Mouse (Mus musculus) MEL (cell line): ENCODE results near the gene Smndc1. TPM values are rescaled to one million over a fixed set of nuclear protein-coding genes. Genes with fewer than 3 reads are reported as not detected.

Experiments
- DNase-seq: peaks from one replicate; pipeline ENCODE4 v3.0.0; 2011; ENCODE audit warnings: low read depth, low spot score
- H3K27ac ChIP-seq: 2 replicates; pipeline ENCODE4 v1.5.1; 2012; ENCODE audit warnings: low read depth, mild to moderate bottlenecking, control low read depth, low read length, moderate library complexity; ENCODE audit not compliant: control insufficient read depth
- H3K27me3 ChIP-seq, 2 experiments: fragments of 150-350 bp in 1 of 2; sonication (generic) in 1 of 2; 2 replicates each; pipeline ENCODE4 v1.6.1; 2012; ENCODE audit warnings: low read length in 2 of 2, mild to moderate bottlenecking in 2 of 2, improper control_type of control experiment in 1 of 2, moderate library complexity in 1 of 2; ENCODE audit not compliant: insufficient read depth in 2 of 2, control insufficient read depth in 1 of 2
- H3K36me3 ChIP-seq, 2 experiments: 2 replicates each; pipeline ENCODE4 v1.6.1; 2012 to 2014; ENCODE audit warnings: low read length in 2 of 2, improper control_type of control experiment in 1 of 2, inconsistent platforms in 1 of 2, mild to moderate bottlenecking in 1 of 2; ENCODE audit not compliant: insufficient read depth in 2 of 2, control insufficient read depth in 1 of 2
- H3K4me1 ChIP-seq, 2 experiments: fragments of 150-350 bp in 1 of 2; sonication (generic) in 1 of 2; 2 replicates each; pipeline ENCODE4 v1.6.1; 2012; ENCODE audit warnings: low read length in 2 of 2, improper control_type of control experiment in 1 of 2, mild to moderate bottlenecking in 1 of 2; ENCODE audit not compliant: insufficient read depth in 2 of 2, control insufficient read depth in 1 of 2
- H3K4me3 ChIP-seq, 2 experiments: fragments of 150-350 bp in 1 of 2; sonication (generic) in 1 of 2; 2 replicates each; pipeline ENCODE4 v1.5.1; 2012; ENCODE audit warnings: low read depth in 2 of 2, low read length in 2 of 2, mild to moderate bottlenecking in 2 of 2, moderate library complexity in 2 of 2, control low read depth in 1 of 2, improper control_type of control experiment in 1 of 2; ENCODE audit not compliant: control insufficient read depth in 1 of 2, insufficient read depth in 1 of 2
- H3K79me2 ChIP-seq: 2 replicates; pipeline ENCODE4 v1.6.1; 2012; ENCODE audit warnings: mild to moderate bottlenecking, low read length, moderate library complexity; ENCODE audit not compliant: control insufficient read depth, poor library complexity, insufficient read depth
- H3K9ac ChIP-seq: 2 replicates; pipeline ENCODE4 v1.6.1; 2012; ENCODE audit warnings: low read depth, mild to moderate bottlenecking, control low read depth, low read length, moderate library complexity; ENCODE audit not compliant: control insufficient read depth, poor library complexity, severe bottlenecking
- H3K9me3 ChIP-seq: fragments of 150-350 bp; sonication (generic); replicated peaks from 2 replicates; pipeline ENCODE4 v1.6.1; 2012; ENCODE audit warnings: mild to moderate bottlenecking, low read length, improper control_type of control experiment, moderate library complexity; ENCODE audit not compliant: insufficient read depth
- CHD1 ChIP-seq: IDR thresholded peaks from 2 replicates; pipeline ENCODE4 v1.6.1; 2012; ENCODE audit warnings: low read depth, mild to moderate bottlenecking, inconsistent platforms, low read length, improper control_type of control experiment
- CHD2 ChIP-seq: IDR thresholded peaks from 2 replicates; pipeline ENCODE4 v1.6.1; 2011; ENCODE audit warnings: low read length, improper control_type of control experiment
- CTCF ChIP-seq, 3 experiments: IDR thresholded peaks in 2 of 3; conservative IDR thresholded peaks in 1 of 3; 2 replicates each; pipeline ENCODE4 v1.5.1; 2011 to 2012; ENCODE audit warnings: low read length in 3 of 3, low read depth in 2 of 3, mild to moderate bottlenecking in 2 of 3, improper control_type of control experiment in 1 of 3, inconsistent platforms in 1 of 3, mixed read lengths in 1 of 3, moderate library complexity in 1 of 3; ENCODE audit not compliant: control insufficient read depth in 1 of 3, insufficient read depth in 1 of 3, poor library complexity in 1 of 3, severe bottlenecking in 1 of 3
- EP300 ChIP-seq, 2 experiments: IDR thresholded peaks; 2 replicates each; pipeline ENCODE4 v1.6.1; 2011; ENCODE audit warnings: improper control_type of control experiment in 2 of 2, low read length in 2 of 2, low read depth in 1 of 2, mild to moderate bottlenecking in 1 of 2
- ETS1 ChIP-seq: IDR thresholded peaks from 2 replicates; pipeline ENCODE4 v1.6.1; 2012; ENCODE audit warnings: low read depth, mild to moderate bottlenecking, inconsistent platforms, low read length, improper control_type of control experiment, moderate library complexity
- MEF2A ChIP-seq: IDR thresholded peaks from 2 replicates; pipeline ENCODE4 v1.6.1; 2014; ENCODE audit warnings: low read depth, mild to moderate bottlenecking, inconsistent platforms, low read length, improper control_type of control experiment; ENCODE audit not compliant: poor library complexity, insufficient replicate concordance, severe bottlenecking; ENCODE audit errors: extremely low read depth
- NELFE ChIP-seq: IDR thresholded peaks from 2 replicates; pipeline ENCODE4 v1.6.1; 2011; ENCODE audit warnings: low read depth, low read length, improper control_type of control experiment
- TAL1 ChIP-seq: IDR thresholded peaks from 2 replicates; pipeline ENCODE4 v1.6.1; 2012; ENCODE audit warnings: mild to moderate bottlenecking, inconsistent platforms, low read length, moderate library complexity, mixed read lengths
- USF1 ChIP-seq: IDR thresholded peaks from 2 replicates; pipeline ENCODE4 v1.6.1; 2014; ENCODE audit warnings: low read depth, mild to moderate bottlenecking, inconsistent platforms, low read length, improper control_type of control experiment, moderate library complexity
- USF2 ChIP-seq, 2 experiments: IDR thresholded peaks; 2 replicates each; pipeline ENCODE4 v1.6.1; 2011 to 2012; ENCODE audit warnings: improper control_type of control experiment in 2 of 2, low read length in 2 of 2, borderline replicate concordance in 1 of 2, inconsistent platforms in 1 of 2, low read depth in 1 of 2, mild to moderate bottlenecking in 1 of 2; ENCODE audit not compliant: insufficient read depth in 1 of 2
- ZKSCAN1 ChIP-seq: IDR thresholded peaks from 2 replicates; pipeline ENCODE4 v1.6.1; 2012; ENCODE audit warnings: low read depth, mild to moderate bottlenecking, inconsistent platforms, low read length, improper control_type of control experiment, moderate library complexity
- polyA plus RNA-seq, 2 experiments: library from polyadenylated mRNA; stranded (reverse) in 1 of 2; unstranded in 1 of 2; fragments of >175 nt in 1 of 2; fragments of >200 nt in 1 of 2; gene quantifications; 2 replicates each; pipeline versions ENCODE4 v1.2.1 to v1.2.4; 2012; ENCODE audit warnings: low replicate concordance in 2 of 2, low read depth in 1 of 2; ENCODE audit not compliant: insufficient read length in 2 of 2, insufficient read depth in 1 of 2, missing spikeins in 1 of 2
- total RNA-seq: library from RNA; depleted of rRNA; stranded (reverse); fragments of 300-350 nt; gene quantifications from 2 replicates; pipeline ENCODE4 v1.2.3, GENCODE M21; 2012

Gene Smndc1
- total and polyA plus RNA-seq, 3 experiments: 27.5 to 166 (median 114) TPM

DNA sequence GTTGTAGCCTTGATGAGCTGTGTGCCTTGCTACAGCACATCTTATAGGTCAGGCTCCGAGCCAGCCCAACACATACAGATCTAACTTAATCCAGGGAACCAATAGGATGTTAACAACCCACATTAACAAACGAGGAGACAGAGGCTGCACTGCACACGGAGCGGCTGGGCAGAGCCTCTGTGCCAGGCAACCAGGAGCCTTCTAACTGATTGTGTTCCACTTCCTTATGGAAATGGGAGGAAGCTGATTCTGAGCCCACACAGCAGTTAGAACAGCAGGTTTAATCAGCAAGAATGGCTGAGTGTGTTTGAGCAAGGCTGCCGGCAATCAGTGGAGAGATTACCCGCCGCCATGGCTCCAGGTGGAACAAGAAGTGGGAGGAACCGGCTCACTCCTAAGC, 37.4 kb upstream of the Smndc1 start:
- H3K9ac ChIP-seq: no peak overlapping the region

DNA sequence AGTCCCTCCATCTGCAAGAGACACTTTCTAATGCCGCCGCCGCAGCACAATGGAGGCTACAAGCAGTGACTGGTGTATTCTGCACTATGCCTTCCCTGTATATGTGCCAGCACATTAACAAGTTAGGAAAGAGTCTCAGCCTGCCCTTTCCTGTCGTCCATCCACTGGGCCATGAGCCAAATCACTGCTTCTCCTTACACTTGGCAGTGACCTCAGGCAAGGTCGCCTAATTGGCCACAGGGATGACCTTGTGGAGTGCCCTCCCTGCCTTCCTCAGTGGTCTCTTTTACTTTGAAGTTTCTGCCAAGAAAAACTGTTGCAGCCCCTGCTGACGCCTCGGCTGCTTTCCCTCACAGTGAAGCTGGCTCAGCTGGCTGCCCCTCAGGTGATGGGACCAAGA, 37.0 kb upstream of the Smndc1 start:
- no peak for DNase-seq
- Histone ChIP-seq H3K9ac (no peak overlapping the region), H3K27me3 (no peaks in the 10 kb centered on the region; a peak in 1 of 4 replicates), H3K27ac (no peak overlapping the region), H3K9me3 (no peaks in the 10 kb centered on the region), H3K36me3 (no peaks in the 10 kb centered on the region), H3K4me1 (peaks cover 3 to 14% of the 10 kb centered on the region in 2 experiments), H3K4me3 (no peak overlapping the region), H3K79me2 (no peaks in the 10 kb centered on the region)
- TF ChIP-seq TAL1: no peak

More for the DNA sequence above, 37.4 kb upstream of the Smndc1 start:
- no peaks in the 10 kb centered on the region for H3K9me3 ChIP-seq
- no peak for DNase-seq
- no peaks in the 10 kb centered on the region for H3K36me3 ChIP-seq
- TF ChIP-seq CHD1 (no peak), NELFE (no peak), MEF2A (no peak), USF2 (IDR thresholded peaks at IDR 0.05; ENCODE audit: borderline replicate concordance in 1 of 2, insufficient read depth in 1 of 2, low read depth in 1 of 2, low read length in 2 of 2) (no peak), CHD2 (no peak), ZKSCAN1 (no peak)
- H3K4me1 ChIP-seq: peaks cover 0 to 10% of the 10 kb centered on the region in 2 experiments; a peak in 2 of 4 replicates
- no peak overlapping the region for H3K27ac ChIP-seq
- no peak overlapping the region for H3K4me3 ChIP-seq
- no peaks in the 10 kb centered on the region for H3K79me2 ChIP-seq
- H3K27me3 ChIP-seq: no peaks in the 10 kb centered on the region; a peak in 1 of 4 replicates

DNA sequence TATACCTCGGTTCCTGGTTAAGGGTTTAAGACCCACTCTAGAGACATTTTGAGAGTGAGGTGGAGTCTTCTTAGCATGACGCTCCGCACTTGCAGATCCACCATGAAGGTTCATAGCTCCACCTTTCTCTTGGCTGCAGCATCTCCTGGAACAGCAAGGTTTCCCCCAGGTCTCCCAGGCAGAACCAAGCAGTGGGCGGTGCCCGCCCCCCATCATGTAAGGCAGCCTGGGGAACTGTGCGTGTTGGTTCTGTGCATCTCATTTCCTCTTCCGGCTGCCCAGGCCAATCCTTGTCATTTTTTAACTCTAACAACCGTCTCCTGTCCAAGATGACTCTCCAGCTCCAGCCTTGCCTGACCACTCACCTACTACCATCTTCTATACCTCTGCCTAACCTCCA, 35.4 kb upstream of the Smndc1 start:
- no peaks in the 10 kb centered on the region; a peak in 1 of 4 replicates for H3K27me3 ChIP-seq
- no peak overlapping the region for H3K9ac ChIP-seq
- no peak overlapping the region for H3K4me3 ChIP-seq
- H3K79me2 ChIP-seq: no peaks in the 10 kb centered on the region
- DNase-seq: no peak
- H3K9me3 ChIP-seq: no peaks in the 10 kb centered on the region
- no peaks in the 10 kb centered on the region for H3K36me3 ChIP-seq
- TF ChIP-seq USF1 (no peak), MEF2A (no peak), CTCF (IDR thresholded peaks at IDR 0.05 in 2 of 3, conservative IDR thresholded peaks at IDR 0.05 in 1 of 3; ENCODE audit: control insufficient read depth in 1 of 3, insufficient read depth in 1 of 3, low read depth in 2 of 3, low read length in 3 of 3, poor library complexity in 1 of 3, severe bottlenecking in 1 of 3) (no peak), ETS1 (no peak), EP300 (IDR thresholded peaks at IDR 0.05; ENCODE audit: low read depth in 1 of 2, low read length in 2 of 2) (no peak), USF2 (IDR thresholded peaks at IDR 0.05; ENCODE audit: borderline replicate concordance in 1 of 2, insufficient read depth in 1 of 2, low read depth in 1 of 2, low read length in 2 of 2) (no peak)
- TF ChIP-seq, all 39 proteins: peak for 0
- Histone ChIP-seq H3K4me1 (peaks cover 3 to 19% of the 10 kb centered on the region in 2 experiments), H3K27ac (no peak overlapping the region)
